Mouse (Mus musculus) cerebellum, adult 9-11 months (tissue): ENCODE results near the gene Klhl7.

Experiments used
- DNase-seq: peaks from one replicate; pipeline ENCODE4 v3.0.0; 2022

Klhl7 gene

GRCm38 (mm10) chr5:24181514-24182295 lies 81.3 kb downstream of the Klhl7 start:
- DNase-seq: no peak

- DNase-seq: no peak
Observed at GRCm38 (mm10) chr5:24182296-24182734, 81.9 kb downstream of the Klhl7 start.

- DNase-seq: no peak
Observed at GRCm38 (mm10) chr5:24183096-24183495, 82.7 kb downstream of the Klhl7 start.

GRCm38 (mm10) chr5:24184011-24184410 lies 83.6 kb downstream of the Klhl7 start:
- no peak for DNase-seq

- no peak for DNase-seq
Observed at GRCm38 (mm10) chr5:24188476-24188875, 88.1 kb downstream of the Klhl7 start.

- no peak for DNase-seq
Observed at GRCm38 (mm10) chr5:24191821-24192220, 91.4 kb downstream of the Klhl7 start.

- DNase-seq: no peak
Observed at GRCm38 (mm10) chr5:24201006-24201405, 100.6 kb downstream of the Klhl7 start.

GRCm38 (mm10) chr5:24202492-24202891 lies 102.1 kb downstream of the Klhl7 start:
- DNase-seq: no peak

- no peak for DNase-seq
Observed at GRCm38 (mm10) chr5:24203266-24203665, 102.9 kb downstream of the Klhl7 start.

GRCm38 (mm10) chr5:24207965-24208364 lies 107.6 kb downstream of the Klhl7 start:
- no peak for DNase-seq

- no peak for DNase-seq
Observed at GRCm38 (mm10) chr5:24208505-24208904, 108.1 kb downstream of the Klhl7 start.
